Mouse (Mus musculus): ENCODE results near the gene Hpse2.
"Not testable (repeated sequence)": the region's sequence is repeated elsewhere in the genome, so short reads cannot be mapped to it uniquely, and the experiment has no call there.

Hpse2 gene

GRCm38 (mm10) chr19:43388017-43388904 lies at the start of gene Hpse2:
Gene Hpse2 (minus strand): TSS chr19:43388355.
- DNase-seq (ENCODE audit: low spot score), result no peak

GRCm38 (mm10) chr19:43427446-43428224 lies 39.5 kb upstream of the Hpse2 start:
- DNase-seq (ENCODE audit: low spot score), result no peak

- DNase-seq (ENCODE audit: low spot score), result no peak
Measured at GRCm38 (mm10) chr19:43424082-43424481, 35.9 kb upstream of the Hpse2 start.

- DNase-seq (ENCODE audit: low spot score), result no peak
Measured at GRCm38 (mm10) chr19:43420506-43420905, 32.4 kb upstream of the Hpse2 start.

GRCm38 (mm10) chr19:43415565-43415964 lies 27.4 kb upstream of the Hpse2 start:
- no peak for DNase-seq (ENCODE audit: low spot score)

GRCm38 (mm10) chr19:43407181-43407580 lies 19.0 kb upstream of the Hpse2 start:
- no peak for DNase-seq (ENCODE audit: low spot score)

GRCm38 (mm10) chr19:43396327-43396726 lies 8.2 kb upstream of the Hpse2 start:
- DNase-seq (ENCODE audit: low spot score), result no peak

GRCm38 (mm10) chr19:43387071-43387770 lies 934 bp downstream of the Hpse2 start:
- no peak for DNase-seq (ENCODE audit: low spot score)

GRCm38 (mm10) chr19:43386041-43386952 lies 1.9 kb downstream of the Hpse2 start:
- DNase-seq (ENCODE audit: low spot score), result no peak

- DNase-seq (ENCODE audit: low spot score), result no peak
Measured at GRCm38 (mm10) chr19:43385451-43385850, 2.7 kb downstream of the Hpse2 start.

- DNase-seq (ENCODE audit: low spot score), result no peak
Measured at GRCm38 (mm10) chr19:43384978-43385431, 3.1 kb downstream of the Hpse2 start.

GRCm38 (mm10) chr19:43384346-43384977 lies 3.7 kb downstream of the Hpse2 start:
- no peak for DNase-seq (ENCODE audit: low spot score)

GRCm38 (mm10) chr19:43358830-43359229 lies 29.3 kb downstream of the Hpse2 start:
- no peak for DNase-seq (ENCODE audit: low spot score)

- DNase-seq (ENCODE audit: low spot score), result no peak
Measured at GRCm38 (mm10) chr19:43311125-43311524, 77.0 kb downstream of the Hpse2 start.

GRCm38 (mm10) chr19:43306756-43307155 lies 81.4 kb downstream of the Hpse2 start:
- no peak for DNase-seq (ENCODE audit: low spot score)

- not testable (repeated sequence) for DNase-seq (ENCODE audit: low spot score)
Measured at GRCm38 (mm10) chr19:43281336-43281735, 106.8 kb downstream of the Hpse2 start.

GRCm38 (mm10) chr19:43243993-43244392 lies 144.2 kb downstream of the Hpse2 start:
- no peak for DNase-seq (ENCODE audit: low spot score)

- no peak for DNase-seq (ENCODE audit: low spot score)
Measured at GRCm38 (mm10) chr19:43231711-43232110, 156.4 kb downstream of the Hpse2 start.

GRCm38 (mm10) chr19:43193562-43193961 lies 194.6 kb downstream of the Hpse2 start:
- no peak for DNase-seq (ENCODE audit: low spot score)

GRCm38 (mm10) chr19:43175437-43175965 lies 212.7 kb downstream of the Hpse2 start:
- no peak for DNase-seq (ENCODE audit: low spot score)
